ENCODE assay signal across 13 mouse cellular contexts in genomic region chr13:45661283-45662185, GRCm38 (mm10).
DNase-seq lines count a peak whose midpoint lies in the region; ATAC-seq and TF ChIP-seq lines count a peak whose summit lies in the region.
"Had no signal": no experiment of that assay in that cellular context is flagged by ENCODE, and none has a peak within 500 bp of the region (broad histone marks: within the 10 kb centered on the region; RNA-seq: fewer than 3 reads in every experiment).

No protein-coding gene starts in this region.

- peak overlapping the region; percentile 42; the same call in 1 of the 2 replicates for H3K27ac ChIP-seq in forebrain, postnatal 0 days (ENCODE audit: low read depth, low read length)
- H3K27ac ChIP-seq in forebrain, embryonic 11.5 days (ENCODE audit: low read depth, low read length): no peak overlapping the region
- H3K27ac ChIP-seq: heart, embryonic 13.5 days had no signal

- no peak for TF ChIP-seq CTCF in forebrain, postnatal 0 days (IDR thresholded peaks at IDR 0.05; ENCODE audit: low read depth)

- no peaks in the 10 kb centered on the region for H3K9me3 ChIP-seq in forebrain, postnatal 0 days (ENCODE audit: low read length)
- H3K9me3 ChIP-seq in forebrain, embryonic 11.5 days (ENCODE audit: control insufficient read depth, low read length): no peaks in the 10 kb centered on the region
- H3K9me3 ChIP-seq: heart, embryonic 13.5 days; megakaryocyte, embryonic 14.5 days had no signal

- intact Hi-C loops in left cerebral cortex, postnatal 10 days (cut with DNase I): no loop called here

- no peak overlapping the region for H3K4me2 ChIP-seq in forebrain, postnatal 0 days (ENCODE audit: low read depth)
- H3K4me2 ChIP-seq in forebrain, embryonic 11.5 days (ENCODE audit: low read depth, low read length, severe bottlenecking): no peak overlapping the region
- H3K4me2 ChIP-seq: heart, embryonic 13.5 days had no signal

- no peak overlapping the region for H3K4me3 ChIP-seq in forebrain, postnatal 0 days (ENCODE audit: low read depth, low read length)
- no peak overlapping the region for H3K4me3 ChIP-seq in forebrain, embryonic 11.5 days (ENCODE audit: low read depth, low read length)
- H3K4me3 ChIP-seq: heart, embryonic 13.5 days had no signal

- H3K27me3 ChIP-seq in forebrain, postnatal 0 days (ENCODE audit: insufficient read depth, low read length): no peaks in the 10 kb centered on the region
- no peaks in the 10 kb centered on the region for H3K27me3 ChIP-seq in forebrain, embryonic 11.5 days (ENCODE audit: control insufficient read depth, insufficient read depth, low read length)
- H3K27me3 ChIP-seq: heart, embryonic 13.5 days; megakaryocyte, embryonic 14.5 days had no signal

- no peak overlapping the region for H3K9ac ChIP-seq in forebrain, postnatal 0 days
- H3K9ac ChIP-seq in forebrain, embryonic 11.5 days (ENCODE audit: low read length): no peak overlapping the region
- H3K9ac ChIP-seq: heart, embryonic 13.5 days had no signal

- H3K4me1 ChIP-seq in forebrain, postnatal 0 days (ENCODE audit: insufficient read depth): peaks cover 21% of the 10 kb centered on the region
- H3K4me1 ChIP-seq in forebrain, embryonic 11.5 days (replicated peaks; ENCODE audit: control insufficient read depth, insufficient read depth, low read length): no peaks in the 10 kb centered on the region
- H3K4me1 ChIP-seq: megakaryocyte, embryonic 14.5 days had no signal

- WGBS in forebrain, postnatal 0 days: 25% methylated on average over 12 of the region's 12 CpGs
- WGBS in forebrain, embryonic 11.5 days: 82% methylated on average over 12 of the region's 12 CpGs

- peak; percentile 62; the same call in 1 of the 2 replicates for ATAC-seq in forebrain, postnatal 0 days
- ATAC-seq in forebrain, embryonic 11.5 days (replicated peaks; ENCODE audit: low FRiP score): no peak

- peak; percentile 55 for DNase-seq in forebrain, postnatal 0 days
- DNase-seq in forebrain, embryonic 11.5 days (ENCODE audit: low spot score): no peak
- peak; percentile 52 to 53 for DNase-seq in left cerebral cortex, adult 18-20 months (ENCODE audit: low spot score in 2 of 2)
- DNase-seq in left cerebral cortex, postnatal 10 days (ENCODE audit: extremely low spot score in 1 of 2, low spot score in 2 of 2): no peak
- peak; percentile 27 for DNase-seq in right cerebral cortex, postnatal 14 days
- no peak for DNase-seq in right cerebral cortex, adult 2 months (ENCODE audit: low spot score in 2 of 2)
- peak; percentile 52 for DNase-seq in right cerebral cortex, postnatal 4 days
- DNase-seq in lung, postnatal 14 days: no peak
- DNase-seq: B cell, adult 2 months; cerebellum, adult 18-20 months; kidney, adult 8-10 months had no signal

- H3K36me3 ChIP-seq in forebrain, postnatal 0 days (ENCODE audit: insufficient read depth): no peaks in the 10 kb centered on the region
- H3K36me3 ChIP-seq in forebrain, embryonic 11.5 days (ENCODE audit: control insufficient read depth, insufficient read depth, low read length): no peaks in the 10 kb centered on the region
- H3K36me3 ChIP-seq: heart, embryonic 13.5 days had no signal

Comparison
In these comparisons a context has a peak if more than half of its experiments do, and no peak if none do; other contexts are left out.
1. DNase-seq: peak in forebrain, postnatal 0 days (single experiment), left cerebral cortex, adult 18-20 months (2 of 2), right cerebral cortex, postnatal 14 days (single experiment) and right cerebral cortex, postnatal 4 days (single experiment); none in forebrain, embryonic 11.5 days (single experiment), left cerebral cortex, postnatal 10 days (0 of 2), right cerebral cortex, adult 2 months (0 of 2) and lung, postnatal 14 days (single experiment).